Mouse (Mus musculus) midbrain, embryonic 12.5 days (tissue): Measurements from ENCODE around the gene Ptgis. TPM values are rescaled to one million over a fixed set of nuclear protein-coding genes. Genes with fewer than 3 reads are reported as not detected.
A peak's percentile ranks its signal among the peaks of the same experiment; 100 is the strongest.

ENCODE experiments used
- ATAC-seq: fragments of 200-750 bp; cut with Nextera tagmentation; 2 replicates; pipeline ENCODE4 v1.8.0; 2017; ENCODE audit warnings: low read depth, moderate TSS enrichment, moderate library complexity; ENCODE audit not compliant: low FRiP score
- H3K27ac ChIP-seq: fragments of 300-500 bp; sonication (generic); replicated peaks from 2 replicates; pipeline ENCODE4 v1.5.1; 2016; ENCODE audit warnings: mild to moderate bottlenecking
- H3K27me3 ChIP-seq: fragments of 300-500 bp; sonication (generic); 2 replicates; pipeline ENCODE4 v1.6.1; 2016; ENCODE audit warnings: mild to moderate bottlenecking
- H3K36me3 ChIP-seq: fragments of 300-500 bp; sonication (generic); 2 replicates; pipeline ENCODE4 v1.6.1; 2016
- H3K4me1 ChIP-seq: fragments of 300-500 bp; sonication (generic); 2 replicates; pipeline ENCODE4 v1.6.1; 2016
- H3K4me2 ChIP-seq: fragments of 300-500 bp; sonication (generic); replicated peaks from 2 replicates; pipeline ENCODE4 v1.6.1; 2016; ENCODE audit warnings: mild to moderate bottlenecking, moderate library complexity
- H3K4me3 ChIP-seq: fragments of 300-500 bp; sonication (generic); 2 replicates; pipeline ENCODE4 v1.5.1; 2016; ENCODE audit warnings: mild to moderate bottlenecking
- H3K9ac ChIP-seq: fragments of 300-500 bp; sonication (generic); replicated peaks from 2 replicates; pipeline ENCODE4 v1.6.1; 2016; ENCODE audit warnings: mild to moderate bottlenecking, moderate library complexity
- H3K9me3 ChIP-seq: fragments of 300-500 bp; sonication (generic); 2 replicates; pipeline ENCODE4 v1.6.1; 2016; ENCODE audit warnings: mild to moderate bottlenecking
- WGBS: fragments of 180-500 bp; shearing (Covaris S2); methylation state at CpG from one replicate; pipeline ENCODE4 v1.1.7; 2016; 5-methylcytosine and 5-hydroxymethylcytosine counted together
- polyA plus RNA-seq: library from polyadenylated mRNA; unstranded; fragments of >200 nt; fragmentation: Nextera tagmentation; extraction: Ambion mirVana; gene quantifications from 2 replicates; pipeline ENCODE4 v1.2.1, GENCODE M21; 2016

Ptgis gene
- polyA plus RNA-seq, 1 experiment from 2014 or later, result 9.1 TPM

DNA sequence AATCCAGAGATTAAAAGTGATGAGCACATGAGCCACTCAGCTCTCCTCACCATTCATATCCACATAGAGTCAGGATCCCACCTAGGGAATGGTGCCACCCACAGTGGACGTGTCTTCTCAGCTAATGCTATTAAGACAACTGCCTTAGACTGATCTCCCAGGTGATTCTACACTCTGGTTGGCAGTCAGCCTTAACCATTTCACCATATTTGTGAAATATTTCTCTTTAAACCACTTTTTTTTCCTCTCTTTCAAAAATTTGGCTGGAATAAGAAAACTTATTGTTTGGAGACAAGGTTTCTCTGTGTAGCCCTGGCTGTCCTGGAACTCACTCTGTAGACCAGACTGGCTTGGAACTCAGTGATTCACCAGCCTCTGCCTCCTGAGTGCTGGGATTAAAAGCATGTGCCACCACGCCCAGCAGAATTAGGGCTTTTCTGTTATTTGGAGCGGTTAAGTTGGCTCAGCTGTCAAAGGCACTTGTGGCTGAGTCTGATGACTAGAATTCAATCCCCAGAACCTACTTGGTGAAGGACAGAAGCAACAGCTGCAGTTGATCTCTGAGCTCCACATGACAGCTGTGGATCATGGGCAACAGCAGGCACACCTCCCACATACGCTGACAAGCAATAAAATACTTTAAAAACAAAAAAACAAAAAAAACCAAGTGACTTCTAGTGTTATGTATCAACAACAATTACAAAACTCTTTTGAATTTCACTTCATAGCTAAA, 3.6 kb upstream of the Ptgis start:
- no peaks in the 10 kb centered on the region for H3K9me3 ChIP-seq
- no peak overlapping the region for H3K27ac ChIP-seq
- H3K4me2 ChIP-seq, result no peak overlapping the region
- H3K4me1 ChIP-seq, result peaks cover 19% of the 10 kb centered on the region
- no peak overlapping the region for H3K9ac ChIP-seq
- H3K4me3 ChIP-seq, result no peak overlapping the region
- no peaks in the 10 kb centered on the region for H3K36me3 ChIP-seq
- H3K27me3 ChIP-seq, result peaks cover 25% of the 10 kb centered on the region
- 95% methylated on average over 4 of the region's 4 CpGs for WGBS
- no peak for ATAC-seq

DNA sequence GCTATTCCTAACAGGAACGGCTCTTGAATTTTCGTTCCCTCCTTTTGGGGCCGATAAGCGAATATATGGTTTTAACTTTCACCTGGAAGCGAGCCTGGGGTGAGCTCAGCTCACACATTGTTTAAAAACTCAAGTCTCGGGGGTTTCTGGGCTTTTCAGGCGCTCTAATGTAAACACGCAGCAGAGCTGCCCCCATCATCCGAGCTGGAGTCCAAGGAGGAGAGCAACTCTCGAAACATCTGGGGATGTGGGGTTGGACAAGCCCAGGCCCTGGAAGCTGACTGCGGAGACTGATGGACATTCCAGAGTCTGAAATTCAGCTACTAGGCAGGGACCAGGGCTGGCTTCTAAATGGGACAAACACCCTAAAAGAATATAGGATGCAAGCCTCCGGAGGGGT, 1.1 kb downstream of the Ptgis start:
- Histone ChIP-seq H3K9ac (no peak overlapping the region), H3K27ac (no peak overlapping the region), H3K36me3 (no peaks in the 10 kb centered on the region), H3K4me1 (peaks cover 15% of the 10 kb centered on the region), H3K27me3 (peaks cover 32% of the 10 kb centered on the region), H3K4me2 (peak overlapping the region; percentile 96), H3K4me3 (no peak overlapping the region), H3K9me3 (no peaks in the 10 kb centered on the region)
- ATAC-seq, result no peak
- 31% methylated on average over 12 of the region's 12 CpGs for WGBS

DNA sequence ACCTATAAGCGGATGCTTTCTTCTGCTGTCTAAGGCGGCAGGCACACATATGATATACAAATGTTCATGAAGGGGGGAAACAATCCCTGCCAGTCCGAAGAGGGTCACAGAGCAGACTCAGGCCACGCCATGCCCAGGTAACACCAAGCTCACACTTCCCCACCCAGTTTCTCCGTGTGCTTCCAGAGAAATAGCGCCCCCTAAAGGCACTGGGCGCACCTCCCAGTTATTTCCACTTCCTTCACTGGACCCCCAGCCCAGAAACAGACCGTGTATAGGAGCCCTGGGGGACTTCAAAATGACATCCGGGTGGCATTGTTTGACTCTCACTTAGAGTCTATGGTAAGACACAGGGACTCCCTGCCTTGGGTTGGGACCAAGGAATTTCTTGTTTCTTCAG, 3.2 kb downstream of the Ptgis start:
- Histone ChIP-seq H3K27me3 (peaks cover 32% of the 10 kb centered on the region), H3K9me3 (no peaks in the 10 kb centered on the region), H3K27ac (no peak overlapping the region), H3K4me2 (no peak overlapping the region), H3K9ac (no peak overlapping the region), H3K4me1 (peaks cover 15% of the 10 kb centered on the region), H3K36me3 (no peaks in the 10 kb centered on the region), H3K4me3 (no peak overlapping the region)
- WGBS, result 79% methylated on average over 9 of the region's 9 CpGs
- no peak for ATAC-seq

DNA sequence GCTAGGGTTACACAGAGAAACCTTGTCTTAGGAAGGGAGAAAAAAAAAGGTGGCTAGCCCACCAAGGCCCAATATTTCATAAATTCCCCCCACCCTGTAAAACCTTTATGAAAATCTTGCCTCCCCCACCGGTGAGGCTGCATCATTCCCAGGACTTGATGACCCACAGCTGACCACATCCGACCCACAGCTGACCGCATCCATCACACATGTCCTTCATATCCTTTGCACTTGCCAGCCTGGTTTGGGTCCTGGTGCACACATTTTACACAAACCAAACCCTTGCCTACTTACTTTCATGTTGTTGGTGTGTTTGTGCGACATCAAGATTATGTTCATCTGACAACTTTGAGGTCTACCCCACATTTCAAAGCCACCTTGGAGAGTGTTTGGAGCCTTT, 4.2 kb downstream of the Ptgis start:
- H3K9me3 ChIP-seq, result no peaks in the 10 kb centered on the region
- no peak overlapping the region for H3K4me2 ChIP-seq
- H3K4me1 ChIP-seq, result peaks cover 15% of the 10 kb centered on the region
- no peaks in the 10 kb centered on the region for H3K36me3 ChIP-seq
- peaks cover 25% of the 10 kb centered on the region for H3K27me3 ChIP-seq
- no peak overlapping the region for H3K4me3 ChIP-seq
- ATAC-seq, result no peak
- H3K27ac ChIP-seq, result no peak overlapping the region
- 97% methylated on average over 4 of the region's 4 CpGs for WGBS
- H3K9ac ChIP-seq, result no peak overlapping the region

DNA sequence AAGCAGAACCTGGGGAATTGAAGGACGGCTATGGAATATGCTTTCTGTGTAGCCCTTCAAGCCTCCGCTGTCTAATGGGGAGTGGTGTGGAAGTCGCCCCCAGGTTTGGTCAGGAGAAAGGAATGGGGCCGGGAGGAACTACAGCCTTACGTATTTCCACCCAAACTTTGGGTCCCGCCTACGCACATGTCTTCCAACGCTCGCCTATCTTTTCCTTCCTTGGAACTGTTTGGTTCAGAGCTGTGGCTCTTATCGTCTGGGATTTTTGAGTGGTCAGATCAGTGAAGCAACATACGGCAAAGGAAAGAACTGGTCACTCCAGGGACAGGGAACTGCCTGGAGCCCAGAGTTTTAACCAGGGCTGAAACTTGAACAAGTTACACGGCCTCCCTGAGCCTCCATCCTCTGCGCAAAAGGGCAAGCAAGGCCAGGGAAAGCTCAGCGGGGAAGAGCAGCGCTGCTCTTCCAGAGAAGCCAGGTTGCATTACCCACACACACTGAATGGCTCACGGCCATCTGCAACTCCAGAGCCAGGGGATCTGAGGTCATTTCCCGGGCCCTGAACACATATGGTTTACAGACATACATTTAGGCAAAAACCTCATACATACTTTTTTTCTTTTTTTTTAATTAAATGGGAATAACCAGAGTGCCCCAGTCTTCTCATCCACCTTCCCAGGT, 4.9 kb downstream of the Ptgis start:
- no peaks in the 10 kb centered on the region for H3K9me3 ChIP-seq
- ATAC-seq, result no peak
- no peak overlapping the region for H3K27ac ChIP-seq
- H3K9ac ChIP-seq, result no peak overlapping the region
- 73% methylated on average over 17 of the region's 17 CpGs for WGBS
- H3K4me3 ChIP-seq, result no peak overlapping the region
- H3K4me2 ChIP-seq, result no peak overlapping the region
- H3K36me3 ChIP-seq, result no peaks in the 10 kb centered on the region
- H3K27me3 ChIP-seq, result peaks cover 19% of the 10 kb centered on the region
- peaks cover 15% of the 10 kb centered on the region for H3K4me1 ChIP-seq

DNA sequence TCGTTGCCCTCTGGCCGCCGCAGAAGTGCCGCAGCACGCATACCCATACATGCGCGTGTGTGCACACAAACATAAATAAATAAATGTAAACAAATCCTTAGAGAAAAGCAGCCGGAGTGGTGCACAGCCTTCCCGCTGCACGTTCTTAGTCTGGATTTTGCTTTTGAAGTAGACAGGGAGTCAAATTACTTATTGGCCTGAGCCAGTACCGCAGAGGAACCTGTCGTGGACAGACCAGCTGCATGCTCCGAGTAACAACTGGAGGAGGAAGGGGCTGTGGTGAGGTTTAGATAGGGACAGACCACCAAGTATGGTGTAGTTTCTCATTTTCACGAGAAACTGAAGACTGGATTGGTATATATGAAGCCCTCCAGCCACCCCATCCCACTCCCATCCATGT, 6.6 kb downstream of the Ptgis start:
- 52% methylated on average over 14 of the region's 14 CpGs for WGBS
- Histone ChIP-seq H3K4me2 (no peak overlapping the region), H3K9ac (no peak overlapping the region), H3K27ac (no peak overlapping the region), H3K9me3 (no peaks in the 10 kb centered on the region), H3K4me3 (no peak overlapping the region), H3K27me3 (peaks cover 5% of the 10 kb centered on the region), H3K36me3 (no peaks in the 10 kb centered on the region), H3K4me1 (peaks cover 3% of the 10 kb centered on the region; the same call in 1 of the 2 replicates)
- ATAC-seq, result no peak

DNA sequence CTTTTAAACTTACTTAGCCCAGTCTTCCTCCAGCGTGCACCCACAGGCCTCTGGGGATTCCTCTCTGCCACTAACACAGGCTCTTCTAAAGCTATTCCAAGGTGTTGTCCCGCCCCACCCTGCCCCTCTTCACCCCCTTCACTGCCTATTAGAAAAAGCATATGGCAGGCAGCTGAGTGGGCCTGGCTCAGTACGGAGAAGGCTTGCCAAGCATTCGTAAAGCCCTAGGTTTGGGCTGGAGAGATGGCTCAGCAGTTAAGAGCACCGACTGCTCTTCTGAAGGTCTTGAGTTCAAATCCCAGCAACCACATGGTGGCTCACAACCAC, 7.4 kb downstream of the Ptgis start:
- H3K4me3 ChIP-seq, result no peak overlapping the region
- no peaks in the 10 kb centered on the region for H3K9me3 ChIP-seq
- WGBS, result 76% methylated on average over 5 of the region's 5 CpGs
- no peak for ATAC-seq
- H3K4me2 ChIP-seq, result no peak overlapping the region
- H3K27me3 ChIP-seq, result no peaks in the 10 kb centered on the region
- peaks cover 3% of the 10 kb centered on the region; the same call in 1 of the 2 replicates for H3K4me1 ChIP-seq
- H3K9ac ChIP-seq, result no peak overlapping the region
- H3K27ac ChIP-seq, result no peak overlapping the region
- no peaks in the 10 kb centered on the region for H3K36me3 ChIP-seq

DNA sequence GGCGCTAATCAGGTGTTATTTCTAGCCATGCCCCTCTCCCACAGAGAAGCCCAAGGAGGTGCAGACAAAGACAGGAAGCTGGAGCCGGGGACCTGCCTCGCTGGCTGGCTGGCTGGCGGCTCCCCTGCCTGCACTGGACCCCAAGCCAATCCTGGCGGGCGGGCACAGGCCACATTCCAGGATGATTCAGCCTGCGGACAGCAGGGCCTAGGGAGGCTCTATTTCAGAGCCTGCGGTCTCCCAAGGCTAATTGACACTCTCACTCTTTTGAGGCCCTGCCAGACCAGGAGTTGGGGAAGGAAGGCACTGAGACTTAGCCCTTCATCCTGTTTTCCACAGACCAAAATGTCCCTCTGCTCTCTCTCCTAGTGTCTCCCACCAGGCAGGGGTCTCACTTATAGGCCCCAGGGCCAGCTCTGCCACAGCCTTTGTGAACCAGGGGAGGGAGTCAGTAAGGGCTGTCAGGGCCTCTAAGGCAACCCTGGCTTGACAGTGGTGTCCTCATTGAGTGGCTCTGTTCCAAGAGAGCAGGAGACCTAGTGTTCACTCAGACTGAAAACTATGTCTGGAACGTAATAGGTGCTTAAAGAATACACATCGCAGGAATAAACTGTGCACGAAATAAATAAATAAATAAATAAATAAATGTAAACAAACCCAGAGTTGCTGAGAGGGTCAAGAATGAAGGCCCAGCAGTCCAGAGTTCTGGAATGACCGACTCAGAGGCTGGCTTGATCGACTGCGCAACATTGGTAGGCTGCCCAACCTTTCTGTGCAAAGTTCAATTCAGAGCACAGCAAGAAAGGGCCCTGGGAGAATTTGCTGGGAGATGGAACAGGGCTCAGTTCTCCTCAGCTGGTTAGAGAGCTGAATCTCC, 8.0 kb downstream of the Ptgis start:
- H3K4me2 ChIP-seq, result no peak overlapping the region
- WGBS, result 55% methylated on average over 14 of the region's 14 CpGs
- peaks cover 3% of the 10 kb centered on the region; the same call in 1 of the 2 replicates for H3K4me1 ChIP-seq
- ATAC-seq, result no peak
- H3K9ac ChIP-seq, result no peak overlapping the region
- H3K27me3 ChIP-seq, result no peaks in the 10 kb centered on the region
- no peak overlapping the region for H3K27ac ChIP-seq
- H3K9me3 ChIP-seq, result no peaks in the 10 kb centered on the region
- H3K36me3 ChIP-seq, result no peaks in the 10 kb centered on the region
- no peak overlapping the region for H3K4me3 ChIP-seq

DNA sequence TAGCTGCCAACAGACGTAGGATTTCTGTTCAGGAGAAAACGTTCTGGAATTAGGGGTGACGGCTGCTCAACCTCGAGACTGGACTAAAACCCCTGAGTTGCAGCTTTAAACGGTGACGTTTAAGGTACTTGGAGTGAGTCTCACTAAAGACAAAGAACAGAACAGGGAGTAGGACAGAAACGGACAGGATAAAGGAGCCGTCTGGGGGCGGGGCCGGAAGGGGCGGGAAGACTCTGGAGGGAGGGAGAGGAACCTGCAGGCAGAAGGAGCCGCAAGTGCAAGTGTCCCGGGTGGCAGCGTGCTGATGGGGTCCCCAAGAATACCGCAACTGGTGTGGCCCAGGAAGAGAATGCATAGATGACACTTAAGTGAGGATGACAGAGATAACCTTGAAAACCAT, 9.8 kb downstream of the Ptgis start:
- Histone ChIP-seq H3K36me3 (no peaks in the 10 kb centered on the region), H3K27ac (no peak overlapping the region), H3K4me3 (peak overlapping the region; percentile 4; the same call in 1 of the 2 replicates), H3K4me1 (peaks cover 3% of the 10 kb centered on the region; the same call in 1 of the 2 replicates), H3K9me3 (no peaks in the 10 kb centered on the region), H3K4me2 (peak overlapping the region; percentile 34), H3K27me3 (no peaks in the 10 kb centered on the region), H3K9ac (no peak overlapping the region)
- WGBS, result 7% methylated on average over 15 of the region's 15 CpGs
- no peak for ATAC-seq

DNA sequence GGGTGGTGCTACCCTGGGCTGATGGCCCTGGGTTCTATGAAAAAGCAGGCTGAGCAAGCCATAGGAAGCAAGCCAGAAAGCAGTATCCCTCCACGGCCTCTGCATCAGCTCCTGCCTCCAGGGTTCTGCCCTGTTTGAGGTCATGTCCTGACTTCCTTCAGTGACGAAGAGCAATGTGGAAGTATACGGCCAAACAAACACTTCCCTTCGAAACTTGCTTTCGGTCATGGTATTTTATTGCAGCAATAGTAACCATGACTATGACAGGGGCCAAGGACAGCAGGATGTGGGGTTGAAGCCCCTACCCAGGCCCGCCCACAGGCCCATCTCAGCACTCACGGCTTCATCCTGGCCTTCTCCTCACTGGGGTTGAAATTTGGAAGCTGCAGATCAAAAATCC, 15.5 kb downstream of the Ptgis start:
- H3K36me3 ChIP-seq, result no peaks in the 10 kb centered on the region
- H3K4me3 ChIP-seq, result no peak overlapping the region
- H3K9me3 ChIP-seq, result no peaks in the 10 kb centered on the region
- no peak overlapping the region for H3K4me2 ChIP-seq
- H3K4me1 ChIP-seq, result no peaks in the 10 kb centered on the region
- WGBS, result 86% methylated on average over 7 of the region's 7 CpGs
- no peak overlapping the region for H3K27ac ChIP-seq
- no peak overlapping the region for H3K9ac ChIP-seq
- H3K27me3 ChIP-seq, result no peaks in the 10 kb centered on the region; the same call in 1 of the 2 replicates
- ATAC-seq, result no peak

DNA sequence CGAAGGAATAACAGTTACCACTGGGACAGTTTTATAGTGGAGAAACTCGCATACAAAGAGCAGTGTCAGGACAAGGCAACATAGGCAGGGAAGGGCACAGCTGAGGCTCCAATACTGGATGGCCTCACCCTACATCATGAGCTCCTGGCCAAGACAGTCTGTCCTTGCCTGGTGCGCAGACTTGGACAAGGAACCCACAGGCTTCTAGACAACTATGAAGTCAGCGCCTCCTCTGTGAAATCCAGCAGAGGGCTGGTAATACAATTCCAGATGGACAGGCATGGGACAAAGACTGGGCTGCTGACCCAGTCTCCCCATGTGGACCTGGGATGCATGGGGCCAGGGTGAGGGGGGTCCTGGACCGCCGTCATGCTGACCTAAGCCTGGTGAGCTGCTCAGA, 16.2 kb downstream of the Ptgis start:
- Histone ChIP-seq H3K36me3 (no peaks in the 10 kb centered on the region), H3K9ac (no peak overlapping the region), H3K4me3 (no peak overlapping the region), H3K4me2 (no peak overlapping the region), H3K9me3 (no peaks in the 10 kb centered on the region), H3K27ac (no peak overlapping the region), H3K4me1 (no peaks in the 10 kb centered on the region), H3K27me3 (no peaks in the 10 kb centered on the region; the same call in 1 of the 2 replicates)
- WGBS, result 90% methylated on average over 6 of the region's 6 CpGs
- ATAC-seq, result no peak

DNA sequence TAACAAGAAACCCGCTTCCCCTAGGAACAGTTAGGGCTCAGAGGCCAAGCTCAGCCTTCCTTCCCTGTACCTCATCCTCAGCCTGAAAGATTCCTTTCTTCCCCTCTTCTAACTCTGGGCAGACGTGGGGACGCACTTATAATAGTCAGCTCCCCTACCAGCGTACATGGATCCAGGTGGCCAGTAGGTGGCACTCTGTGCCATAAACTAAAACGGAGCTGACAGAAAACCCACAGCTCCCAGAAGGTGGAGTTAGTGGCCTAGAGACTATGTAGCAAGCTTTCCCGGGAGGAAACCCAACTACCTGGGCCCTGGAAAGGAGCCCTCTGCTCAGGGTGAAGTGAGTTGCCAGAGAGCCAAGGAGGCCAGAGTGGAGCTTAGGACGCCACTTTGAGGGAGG, 18.3 kb downstream of the Ptgis start:
- no peak for ATAC-seq
- no peak overlapping the region; the same call in 1 of the 2 replicates for H3K9ac ChIP-seq
- WGBS, result 20% methylated on average over 7 of the region's 7 CpGs

More for the DNA sequence above, 18.3 kb downstream of the Ptgis start:
- no peaks in the 10 kb centered on the region for H3K4me1 ChIP-seq
- H3K36me3 ChIP-seq, result no peaks in the 10 kb centered on the region
- H3K4me3 ChIP-seq, result no peak overlapping the region
- H3K4me2 ChIP-seq, result no peak overlapping the region
- no peaks in the 10 kb centered on the region for H3K9me3 ChIP-seq
- H3K27me3 ChIP-seq, result no peaks in the 10 kb centered on the region; the same call in 1 of the 2 replicates
- H3K27ac ChIP-seq, result no peak overlapping the region
